Mouse (Mus musculus): ENCODE measurements around the gene Phf24. TPM values are rescaled to one million over a fixed set of nuclear protein-coding genes. Genes with fewer than 3 reads are reported as not detected.

The Phf24 gene
- total RNA-seq (2021) = 1 to 10 TPM; 6.5 to 7.7 TPM
- long read RNA-seq, experiment 1, full-length matches to known transcripts = 1 of 6 reads
- long read RNA-seq, experiment 1, partial matches to known transcripts = 1 of 6 reads
- long read RNA-seq, experiment 1, other reads (novel, unspliced or antisense) = 4 of 6 reads
- long read RNA-seq, experiment 2, partial matches to known transcripts = 0 of 1 reads
- long read RNA-seq, experiment 2, other reads (novel, unspliced or antisense) = 1 of 1 reads

- DNase-seq = peak; percentile 17 to 31
Observed at GRCm38 (mm10) chr4:42916617-42917401, at the start of gene Phf24. Gene Phf24 (plus strand): TSS chr4:42916660.

DNA sequence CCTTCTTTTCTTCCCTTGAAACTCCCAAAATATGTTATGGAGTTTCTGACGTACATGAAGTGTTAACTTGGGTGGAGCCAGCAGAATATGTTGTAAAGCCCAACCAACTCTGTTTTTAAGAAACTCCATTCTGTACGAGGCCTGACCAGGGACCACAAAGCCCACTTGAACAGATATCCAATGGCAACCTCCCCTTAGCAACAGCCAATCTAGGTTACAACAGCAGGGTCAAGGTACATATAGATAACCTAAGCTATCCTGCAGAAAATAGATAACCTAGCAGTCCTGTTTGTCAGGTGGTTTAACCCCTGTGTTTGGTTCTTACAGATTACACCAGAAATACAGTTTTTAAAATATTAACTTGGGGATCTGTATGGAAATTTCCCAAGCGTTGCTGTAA is 49.1 kb upstream of the Phf24 start:
- no peak for DNase-seq

- no peak for DNase-seq
Observed at GRCm38 (mm10) chr4:42868193-42868592, 48.3 kb upstream of the Phf24 start.

GRCm38 (mm10) chr4:42870748-42871147 is 45.7 kb upstream of the Phf24 start:
- no peak for DNase-seq

DNA sequence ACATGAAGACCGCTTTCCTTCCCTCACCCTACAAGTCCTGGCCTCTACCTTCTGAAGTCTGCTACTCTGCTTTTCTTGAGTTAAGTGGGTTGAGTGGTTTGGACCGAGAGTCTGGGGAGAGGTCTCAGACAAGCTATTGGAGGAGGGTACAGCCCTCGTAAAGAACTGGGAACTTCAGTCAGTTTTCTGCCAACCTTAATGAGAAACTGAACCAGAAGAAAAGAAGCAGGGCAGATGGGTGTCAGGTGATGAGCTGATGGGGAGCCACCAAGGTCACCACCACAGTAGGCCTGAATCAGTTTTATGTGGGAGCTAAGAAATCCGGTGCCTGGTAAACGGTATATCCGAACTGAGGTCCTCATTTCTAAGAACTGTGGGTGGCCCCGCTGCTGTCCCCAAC is 44.3 kb upstream of the Phf24 start:
- DNase-seq = no peak

DNA sequence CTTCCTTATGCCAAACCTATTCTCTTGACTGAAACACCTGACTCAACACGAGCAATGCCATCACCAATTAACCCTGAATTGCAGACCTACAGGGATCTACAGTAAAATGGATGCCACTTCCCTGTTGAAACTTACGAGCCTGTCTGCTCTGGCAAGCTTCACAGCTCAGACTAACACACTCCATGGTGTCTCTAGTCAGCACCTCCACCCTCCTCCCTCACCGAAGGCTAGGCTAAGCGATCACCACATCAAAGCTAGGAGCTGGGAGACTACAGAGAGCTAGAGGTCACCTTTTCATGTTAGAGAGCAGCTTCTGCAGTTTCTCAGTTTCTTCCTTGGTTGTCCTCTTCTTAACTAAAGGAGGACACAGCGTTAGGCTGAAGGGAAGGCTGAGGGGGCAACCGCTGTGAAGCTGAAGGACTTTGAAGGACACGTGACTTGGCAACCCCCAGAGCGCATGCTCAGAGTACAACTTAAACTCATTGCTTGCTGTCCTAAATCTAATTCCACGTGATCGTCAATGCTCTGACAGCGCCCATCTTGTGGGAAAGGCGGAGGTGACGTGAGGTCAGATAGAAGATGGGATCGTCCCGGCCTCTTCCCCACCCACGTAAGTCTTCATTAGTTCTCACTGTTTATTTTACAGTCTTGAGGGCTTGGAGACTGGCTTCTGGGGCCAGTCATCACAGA is 43.6 kb upstream of the Phf24 start:
- peak in 1 of 2 experiments; percentile 15 for DNase-seq

DNA sequence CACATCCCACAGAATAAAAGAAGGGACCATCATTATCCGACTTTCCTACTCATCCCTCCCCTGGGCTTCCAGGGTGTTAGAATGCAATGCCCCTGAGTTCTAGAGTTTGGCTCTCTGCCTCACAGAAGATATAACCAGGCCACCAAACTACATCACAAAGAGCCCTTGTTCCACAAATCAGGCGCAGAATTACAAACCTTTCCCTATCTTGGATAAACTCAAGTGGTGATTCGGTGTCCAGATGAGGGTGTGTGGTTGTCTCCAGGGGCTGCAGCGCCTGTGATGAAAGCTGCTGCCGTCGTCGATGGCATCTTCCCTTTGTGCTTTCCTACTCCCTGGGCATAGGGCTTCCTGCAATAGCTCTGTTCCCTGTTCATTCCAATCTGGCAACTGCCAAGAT is 42.3 kb upstream of the Phf24 start, which contains the start of gene Fam205c:
Gene Fam205c (minus strand): TSS at position 101 of the 400 bp plus-strand sequence.
- no peak for DNase-seq

GRCm38 (mm10) chr4:42876586-42877291 is 39.7 kb upstream of the Phf24 start:
- peak; percentile 57 to 74 for DNase-seq

DNA sequence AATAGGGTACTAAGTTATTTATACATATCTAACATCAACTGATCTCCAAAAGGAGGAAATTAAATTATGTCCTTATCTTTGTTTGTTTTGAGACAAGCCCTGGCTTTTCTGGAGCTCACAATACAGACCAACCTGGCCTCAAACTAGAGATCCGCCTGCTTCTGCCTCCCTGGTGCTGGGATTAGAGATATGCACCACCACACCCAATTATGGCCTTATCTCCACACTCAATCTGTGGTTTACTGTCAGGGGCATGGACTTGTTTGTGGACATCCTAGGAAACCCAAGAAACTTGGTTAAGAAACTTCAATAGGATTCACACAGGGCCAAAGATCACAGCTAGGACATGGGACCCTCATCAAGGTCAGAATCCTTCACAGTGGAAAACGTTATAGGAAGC is 38.8 kb upstream of the Phf24 start:
- DNase-seq = no peak

DNA sequence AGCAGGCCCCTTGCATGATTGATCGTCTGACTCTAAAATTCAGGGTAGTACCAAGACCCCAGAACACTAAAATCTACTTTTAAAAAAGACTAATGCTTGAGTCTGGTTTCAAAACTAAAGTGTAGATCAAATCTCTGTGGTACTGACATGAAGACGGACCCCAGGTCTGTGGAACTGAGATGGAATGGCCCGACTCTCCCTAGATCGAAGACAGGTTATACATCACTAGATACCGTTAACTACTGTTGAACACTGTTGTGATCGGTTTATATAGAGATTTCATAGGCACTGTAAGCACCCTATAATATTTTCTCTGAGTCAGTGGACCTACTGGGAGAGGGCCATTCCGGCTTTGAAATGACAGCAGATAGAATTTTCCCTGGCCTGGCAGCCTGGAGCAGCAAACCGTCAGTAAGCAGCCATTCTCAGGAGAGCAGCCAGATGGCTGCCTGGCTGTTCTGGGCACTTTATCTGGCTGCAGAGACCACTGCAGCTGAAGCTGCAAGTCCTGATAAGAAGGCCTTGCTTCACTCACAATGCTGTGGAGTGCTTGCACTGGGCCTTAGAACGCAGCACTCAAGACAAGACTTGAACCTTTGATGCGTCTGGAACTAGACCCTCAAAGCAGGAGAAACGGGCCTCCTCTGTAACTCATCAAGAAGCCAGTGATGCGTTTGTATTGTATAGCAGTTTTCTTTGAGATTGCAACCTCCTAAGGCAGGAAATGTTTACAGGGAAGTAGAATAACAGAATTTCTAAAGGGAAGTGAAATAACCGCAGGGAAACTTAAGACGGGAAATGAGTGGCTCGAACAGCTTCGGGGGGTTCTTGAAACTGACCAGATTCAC is 36.4 kb upstream of the Phf24 start:
- DNase-seq = no peak

DNA sequence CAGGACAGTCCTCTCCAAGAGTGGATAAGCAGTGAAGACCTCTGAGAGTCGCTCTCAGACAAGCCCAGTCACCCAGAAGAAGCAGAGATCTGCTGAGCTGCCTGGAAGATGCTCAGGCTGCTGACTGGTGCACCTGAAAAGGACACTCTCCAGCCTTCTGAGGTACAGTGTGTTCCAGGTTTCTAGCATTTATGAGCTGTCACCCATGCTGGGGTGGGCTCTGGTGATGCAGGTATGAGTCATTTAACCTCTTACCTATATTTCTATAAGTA is 35.8 kb upstream of the Phf24 start:
- no peak for DNase-seq

DNA sequence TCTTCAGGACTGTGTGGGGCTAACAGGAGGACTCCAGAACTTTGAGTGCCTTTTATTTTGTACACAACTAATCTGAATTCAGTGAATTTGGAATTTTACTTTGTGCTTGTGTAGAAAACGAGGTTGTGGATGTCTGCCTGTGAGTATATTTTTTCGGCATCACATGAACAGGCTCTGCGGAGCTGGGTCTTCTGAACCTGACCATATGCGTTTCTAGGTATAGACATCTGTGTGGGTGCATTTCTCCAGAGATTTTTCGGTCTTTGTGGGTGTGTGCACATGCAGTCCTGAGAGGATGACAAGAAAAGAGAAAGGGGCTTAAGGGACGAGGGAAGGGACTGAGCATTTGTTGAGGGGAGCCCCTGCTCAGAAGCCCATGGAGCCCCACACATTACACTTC is 29.5 kb upstream of the Phf24 start:
- no peak for DNase-seq

DNA sequence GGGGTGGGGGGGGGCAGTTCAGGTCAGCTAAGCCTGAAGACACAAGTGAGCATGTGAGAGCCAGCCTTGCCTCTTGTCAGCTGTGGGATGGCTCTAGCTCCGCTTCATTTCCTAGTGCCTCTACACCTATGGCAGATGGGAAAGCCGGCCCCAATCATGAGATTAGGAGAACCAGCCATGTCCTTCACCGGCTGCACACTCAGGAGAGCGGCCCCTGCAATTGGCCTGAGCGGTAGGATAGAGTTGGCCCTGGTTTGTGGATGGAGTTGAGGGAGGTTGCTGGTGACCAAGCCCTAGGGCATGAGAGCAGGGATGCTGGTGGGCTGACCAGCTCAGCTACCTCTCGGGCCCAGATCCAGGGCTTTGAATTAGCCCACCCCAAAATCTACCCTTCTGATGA is 27.7 kb upstream of the Phf24 start:
- no peak for DNase-seq

DNA sequence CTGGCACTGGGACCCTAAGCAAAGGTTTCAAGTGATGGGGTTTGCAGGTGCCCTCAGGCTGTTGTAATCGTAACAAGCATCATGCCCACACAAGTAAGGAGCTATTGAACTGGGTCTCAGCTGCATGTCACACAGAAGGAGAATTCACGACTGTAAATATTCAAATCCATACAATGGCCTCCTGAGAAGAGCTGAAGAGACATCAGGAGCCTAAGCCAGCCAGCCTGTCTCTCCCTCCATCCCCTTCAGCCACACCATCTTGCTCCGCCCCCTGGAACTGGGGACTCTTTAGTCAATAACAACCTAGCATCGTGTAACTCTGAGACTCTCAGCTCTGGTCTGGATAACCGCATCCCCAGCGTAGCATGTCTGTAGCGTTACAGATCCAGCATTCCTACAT is 25.3 kb upstream of the Phf24 start:
- no peak for DNase-seq

- DNase-seq = no peak
Observed at GRCm38 (mm10) chr4:42895118-42895517, 21.3 kb upstream of the Phf24 start.

- no peak for DNase-seq
Observed at GRCm38 (mm10) chr4:42898914-42899313, 17.5 kb upstream of the Phf24 start.

DNA sequence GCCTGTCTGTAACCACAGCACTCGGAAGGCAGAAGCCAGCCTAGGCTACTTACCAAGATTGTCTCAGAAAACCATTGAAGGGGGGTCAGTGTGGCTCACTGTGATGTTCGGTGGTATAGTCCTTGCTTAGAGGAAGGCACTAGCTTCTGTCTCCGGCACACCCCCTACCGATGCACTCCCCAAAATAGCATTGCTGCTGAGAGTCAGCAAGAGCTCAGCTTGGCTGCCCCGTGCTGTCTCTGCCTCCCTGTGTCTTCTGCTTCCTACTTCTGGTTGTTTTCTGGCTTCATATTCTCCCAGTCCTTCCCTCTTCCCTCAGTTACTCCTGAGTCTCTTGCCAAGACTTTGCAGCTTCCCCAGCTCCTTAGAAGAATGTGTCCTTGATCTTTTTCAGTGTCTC is 15.6 kb upstream of the Phf24 start:
- no peak for DNase-seq

GRCm38 (mm10) chr4:42902174-42902573 is 14.3 kb upstream of the Phf24 start:
- peak in 1 of 2 experiments; percentile 23 for DNase-seq

DNA sequence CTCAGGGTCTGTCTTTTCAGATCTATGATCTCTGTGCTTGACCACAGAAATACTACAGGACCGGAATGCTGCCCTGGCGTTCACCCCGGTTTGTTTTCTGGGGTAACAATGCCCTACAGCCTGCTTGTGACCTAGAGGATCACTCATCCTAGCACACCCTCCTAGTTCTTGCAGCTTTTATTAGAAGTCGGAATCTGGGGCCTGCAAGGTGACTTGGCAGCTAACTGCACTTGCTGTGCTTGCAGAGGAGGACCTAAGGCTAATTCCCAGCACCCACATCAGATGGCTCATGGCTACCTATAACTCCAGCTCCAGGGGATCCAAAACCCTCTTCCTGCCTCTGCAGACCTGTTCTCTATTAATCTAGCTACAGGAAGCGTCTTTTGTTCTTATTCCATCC is 13.7 kb upstream of the Phf24 start:
- no peak for DNase-seq

DNA sequence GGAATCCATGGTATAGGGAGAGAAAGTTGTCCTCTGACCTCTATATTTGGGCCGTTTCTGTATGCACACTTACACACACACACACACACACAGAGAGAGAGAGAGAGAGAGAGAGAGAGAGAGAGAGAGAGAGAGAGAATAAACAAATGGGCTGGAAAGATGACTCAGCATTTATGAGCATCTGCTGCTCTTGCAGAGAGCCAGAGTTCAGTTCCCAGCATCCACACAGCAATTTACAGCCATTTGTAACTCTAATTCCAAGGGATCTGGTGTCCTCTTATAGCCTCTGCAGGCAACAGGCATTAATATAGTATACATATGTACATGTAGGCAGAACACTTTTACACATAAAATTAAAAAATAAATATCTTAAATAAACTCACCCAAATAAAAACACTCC is 12.5 kb upstream of the Phf24 start:
- no peak for DNase-seq

DNA sequence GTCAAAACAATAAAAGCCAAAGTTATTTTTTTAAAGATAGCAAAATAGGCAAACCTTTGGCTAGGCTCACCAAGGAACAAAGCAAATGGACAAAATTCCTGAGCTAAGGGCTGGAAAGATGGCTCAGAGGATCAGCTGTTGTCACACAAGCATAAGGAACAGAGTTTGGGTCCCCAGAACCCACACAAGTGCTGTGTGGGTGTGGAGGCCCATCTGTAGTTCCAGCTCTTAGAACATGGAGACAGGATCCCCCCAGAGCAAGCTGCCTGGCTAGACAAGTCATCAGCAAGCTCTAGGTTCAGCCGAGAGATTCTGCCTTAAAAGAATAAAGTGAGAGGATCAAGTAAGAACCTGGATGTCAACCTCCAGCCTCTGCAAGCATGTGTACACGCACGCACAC is 11.9 kb upstream of the Phf24 start:
- no peak for DNase-seq

DNA sequence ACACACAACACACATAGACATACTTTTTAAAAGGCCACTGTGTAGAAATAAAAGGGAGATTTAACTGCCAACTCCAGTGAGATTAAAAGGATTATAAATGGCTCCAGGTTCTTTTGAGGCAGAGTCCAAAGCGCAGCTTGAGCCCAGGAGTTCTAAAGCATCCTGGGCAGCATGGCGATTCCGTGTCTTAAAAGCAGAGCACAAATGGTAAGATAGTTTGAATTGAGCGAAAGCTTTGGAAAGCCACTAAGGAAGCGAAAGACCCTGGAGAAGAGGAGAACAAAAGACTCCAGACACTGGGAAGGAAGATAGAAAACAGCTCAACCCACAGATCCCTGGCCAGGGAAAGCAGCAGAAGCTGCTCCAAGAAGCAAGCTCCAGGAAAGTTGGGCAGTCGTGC is 11.5 kb upstream of the Phf24 start:
- DNase-seq = no peak
